Mouse (Mus musculus): ENCODE measurements around the gene Lgals4.

Gene Lgals4

GRCm38 (mm10) chr7:28808957-28809393 is 24.7 kb upstream of the Lgals4 start:
- DNase-seq = peak; percentile 98

GRCm38 (mm10) chr7:28809401-28810089 is 24.1 kb upstream of the Lgals4 start:
- DNase-seq = peak; percentile 61

DNA sequence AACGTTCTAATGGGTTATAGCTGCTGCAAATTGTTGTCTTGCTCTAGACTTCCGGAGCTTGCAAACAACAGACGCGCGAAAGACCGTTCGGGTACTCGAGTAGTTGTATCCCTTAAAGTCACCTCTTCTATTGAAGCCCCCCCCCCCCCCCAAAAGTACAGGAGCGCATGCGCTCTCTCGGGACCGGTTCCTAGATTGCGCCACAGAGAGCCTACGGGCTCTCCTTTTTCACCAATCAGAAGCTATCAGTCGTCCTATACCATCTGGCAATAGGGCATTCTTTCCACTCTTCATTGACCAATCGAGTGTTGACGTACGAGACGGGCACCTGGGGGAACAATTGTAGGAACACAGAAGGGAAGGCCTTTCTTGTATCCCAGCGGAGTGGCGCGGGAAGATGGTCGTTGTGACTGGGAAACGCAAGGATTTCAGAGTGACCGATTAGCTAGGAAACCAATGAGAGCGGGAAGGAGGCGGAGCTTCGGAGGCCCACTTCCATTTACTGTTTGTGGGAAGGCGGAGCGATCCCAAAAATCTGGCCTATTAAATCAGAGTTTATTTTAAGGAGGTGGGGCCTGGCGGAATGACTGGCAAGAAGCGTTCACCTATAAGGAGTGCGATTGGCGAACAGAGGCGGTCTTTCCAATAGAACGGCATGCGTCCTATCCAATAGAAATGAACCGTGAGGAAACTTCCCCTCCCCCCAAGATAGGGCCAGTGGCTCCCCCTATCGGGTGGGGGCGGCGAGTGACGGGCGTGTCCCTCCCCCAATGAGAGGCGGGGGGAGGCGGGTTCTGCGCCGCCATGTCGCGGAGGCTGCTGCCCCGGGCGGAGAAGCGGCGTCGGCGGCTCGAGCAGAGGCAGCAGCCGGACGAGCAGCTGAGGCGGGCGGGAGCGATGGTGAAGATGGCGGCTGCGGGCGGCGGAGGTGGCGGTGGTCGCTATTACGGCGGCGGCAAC is 23.3 kb upstream of the Lgals4 start:
- peak; percentile 97 for DNase-seq

DNA sequence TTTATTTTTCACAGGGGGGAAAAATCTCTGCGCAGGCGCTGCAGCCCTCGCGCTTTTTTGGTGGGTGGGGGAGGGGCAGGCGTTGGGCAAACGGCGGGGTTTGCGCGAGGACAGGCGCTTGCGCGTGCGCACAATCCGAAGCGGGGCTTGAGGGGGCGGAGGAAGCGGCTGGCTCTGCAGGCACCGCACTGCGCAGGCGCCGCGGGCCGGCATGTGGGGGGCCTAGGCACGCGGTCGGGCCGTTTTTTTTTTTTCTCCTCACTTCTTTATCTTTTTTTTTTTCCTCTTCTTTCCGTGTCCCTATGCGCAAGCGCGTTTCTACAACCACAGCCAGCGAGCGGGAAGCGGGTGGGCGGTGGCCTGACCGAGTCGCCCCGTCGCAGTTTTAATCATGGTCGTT is 22.4 kb upstream of the Lgals4 start:
- DNase-seq = peak; percentile 95

DNA sequence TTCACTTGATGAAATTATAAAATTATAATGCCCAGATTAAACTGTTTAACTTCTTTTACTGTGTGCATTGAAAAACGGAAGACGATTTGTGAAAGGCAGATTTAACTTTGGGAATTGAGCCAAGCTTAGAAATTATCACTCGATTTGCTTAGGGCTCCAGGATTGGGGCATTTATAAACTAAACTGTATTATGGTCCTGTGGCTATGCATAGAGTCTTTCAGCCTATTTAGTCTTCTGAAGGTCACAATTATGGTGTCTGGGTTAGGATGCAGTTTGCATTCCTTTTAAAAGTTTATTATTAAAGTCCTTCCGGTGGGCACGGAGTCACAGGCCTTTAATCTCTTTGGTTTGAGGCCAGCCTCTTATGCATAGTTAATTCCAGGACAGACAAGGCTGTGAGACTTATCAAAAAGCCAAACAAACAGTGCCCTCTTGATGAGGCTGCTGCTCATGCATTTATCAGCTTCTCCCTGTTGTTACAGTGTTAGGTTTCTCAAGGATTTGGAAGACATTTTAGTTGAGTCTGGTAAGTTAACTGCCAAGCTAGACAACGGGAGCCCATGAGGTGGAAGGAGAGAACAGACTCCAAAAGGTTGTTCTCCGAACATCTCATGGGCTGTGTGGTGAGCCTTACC is 21.9 kb upstream of the Lgals4 start:
- DNase-seq = no peak

DNA sequence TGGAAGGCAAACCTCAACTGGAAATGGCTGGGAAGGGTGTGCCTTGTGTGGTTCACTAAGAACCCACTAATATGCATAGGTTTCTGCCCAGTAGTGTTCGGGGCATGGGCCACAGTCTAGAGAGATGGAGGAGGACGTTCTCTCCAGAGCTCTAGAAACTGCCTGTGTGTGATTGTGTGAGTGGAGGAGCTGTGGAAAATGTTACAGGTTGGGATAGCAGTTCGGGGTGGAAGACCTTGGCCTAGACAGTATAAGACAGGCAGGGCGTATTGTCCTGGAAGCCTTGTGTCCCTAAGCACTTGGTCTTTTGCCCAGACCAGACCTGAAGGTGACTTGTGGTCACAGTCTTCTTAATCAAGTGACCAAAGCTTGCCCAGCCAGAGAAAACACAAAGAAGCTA is 21.2 kb upstream of the Lgals4 start:
- no peak for DNase-seq

- DNase-seq = no peak
Measured at GRCm38 (mm10) chr7:28812949-28813348, 20.7 kb upstream of the Lgals4 start.

GRCm38 (mm10) chr7:28814306-28815034 is 19.2 kb upstream of the Lgals4 start:
- no peak for DNase-seq

DNA sequence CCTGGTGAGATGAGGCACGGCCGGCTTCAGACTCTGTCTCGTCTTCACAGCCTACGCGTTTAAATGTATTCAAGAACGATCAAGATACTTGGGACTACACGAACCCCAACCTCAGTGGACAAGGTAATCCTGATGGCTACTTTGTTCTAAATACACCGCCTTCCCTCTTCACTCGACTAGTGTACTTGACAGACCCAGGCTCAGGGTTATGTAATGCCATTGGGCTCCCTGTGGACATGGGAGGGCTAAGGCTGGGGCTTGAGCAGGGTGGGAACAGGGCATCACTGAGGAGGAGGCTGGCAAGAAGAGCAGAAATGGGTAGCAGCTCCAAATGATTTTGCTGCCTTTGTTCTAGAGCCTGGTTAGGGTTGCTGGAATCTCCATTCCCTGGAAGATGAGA is 18.4 kb upstream of the Lgals4 start:
- no peak for DNase-seq

DNA sequence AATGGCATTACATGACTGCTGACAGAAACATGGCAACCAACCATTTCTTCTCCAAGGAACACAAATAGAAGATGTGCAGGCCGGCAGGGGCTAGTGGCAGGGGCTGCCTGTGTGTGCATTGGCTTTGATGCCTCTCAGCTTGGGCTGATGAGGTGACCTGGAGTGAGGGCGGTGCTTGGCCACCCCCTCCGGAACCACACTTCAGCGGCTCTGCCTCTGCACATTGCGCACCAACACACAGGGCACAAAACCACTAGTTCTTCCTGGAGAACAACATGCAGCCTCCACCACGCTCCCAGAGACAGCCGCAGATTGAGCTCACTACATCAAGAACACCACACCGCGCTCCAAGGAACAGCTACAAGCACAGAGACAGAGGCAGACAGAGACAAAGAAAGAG is 17.5 kb upstream of the Lgals4 start:
- no peak for DNase-seq

DNA sequence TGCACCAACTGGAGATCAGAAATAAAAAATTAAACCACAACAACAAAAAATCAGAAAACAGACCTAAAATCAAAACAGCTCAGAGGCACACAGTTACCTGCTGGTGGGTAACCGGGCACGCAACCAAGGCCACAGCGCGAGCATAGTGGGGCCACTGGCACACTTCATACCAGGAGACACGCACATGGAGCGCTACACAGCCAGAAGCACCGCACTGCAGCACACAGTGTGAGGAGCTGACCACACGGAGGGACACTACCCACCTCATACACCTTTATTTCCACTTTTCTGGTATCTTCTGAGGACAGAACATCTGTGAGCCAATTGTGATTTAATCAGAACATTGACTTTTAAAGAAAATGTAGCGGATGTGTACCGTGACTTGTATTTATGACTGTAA is 16.7 kb upstream of the Lgals4 start:
- no peak for DNase-seq

DNA sequence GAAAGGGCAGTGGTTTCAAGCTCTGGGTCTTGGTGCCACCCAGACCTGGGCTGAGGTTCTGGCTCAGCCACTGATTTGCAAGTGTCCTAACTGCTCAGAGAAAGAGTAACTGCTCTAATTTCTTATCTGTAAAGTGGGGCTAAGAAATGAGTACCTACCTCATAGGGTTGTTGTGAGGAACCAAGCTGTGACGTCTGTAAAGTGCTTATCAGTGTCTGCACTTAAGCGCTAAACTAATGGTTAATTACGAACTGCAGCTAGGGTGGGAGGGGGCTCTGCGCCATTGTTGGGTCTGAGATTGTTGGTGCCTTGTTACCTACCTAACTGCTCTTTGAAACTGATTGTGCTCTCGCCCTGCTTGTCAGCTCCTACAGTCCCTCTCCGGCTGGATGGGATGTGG is 16.1 kb upstream of the Lgals4 start:
- no peak for DNase-seq

DNA sequence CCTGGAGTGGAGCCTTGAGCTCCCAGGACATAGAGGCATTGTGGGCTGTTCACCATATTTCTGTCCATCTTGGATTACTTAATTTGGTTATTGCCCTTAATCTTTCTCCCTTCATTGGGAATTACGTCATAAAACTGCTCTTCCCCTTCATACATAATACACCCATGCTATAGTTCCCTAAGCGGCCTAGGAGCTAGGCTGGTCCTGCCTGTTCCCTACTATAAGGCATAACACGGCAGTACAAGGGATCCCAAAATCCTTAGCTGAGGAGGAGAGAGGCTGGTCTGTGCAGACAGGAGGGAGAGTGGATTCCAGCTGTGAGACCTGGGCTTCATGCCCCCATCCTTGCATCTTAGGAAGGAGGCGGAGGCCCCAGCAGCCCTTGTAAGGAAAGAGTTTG is 15.7 kb upstream of the Lgals4 start:
- DNase-seq = no peak

DNA sequence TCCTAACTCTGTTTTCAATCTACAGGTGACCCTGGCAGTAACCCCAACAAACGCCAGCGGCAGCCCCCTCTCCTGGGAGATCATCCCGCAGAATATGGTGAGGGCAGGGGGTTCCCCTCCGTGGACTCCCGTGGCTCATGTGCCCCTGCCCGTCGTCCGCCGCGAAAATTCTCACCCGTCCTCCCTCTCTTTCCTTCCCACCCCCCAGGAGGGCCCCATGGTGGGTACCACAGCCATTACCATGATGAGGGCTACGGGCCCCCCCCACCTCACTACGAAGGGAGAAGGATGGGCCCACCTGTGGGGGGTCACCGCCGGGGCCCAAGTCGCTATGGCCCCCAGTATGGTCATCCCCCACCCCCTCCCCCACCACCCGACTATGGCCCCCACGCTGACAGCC is 15.2 kb upstream of the Lgals4 start:
- no peak for DNase-seq

DNA sequence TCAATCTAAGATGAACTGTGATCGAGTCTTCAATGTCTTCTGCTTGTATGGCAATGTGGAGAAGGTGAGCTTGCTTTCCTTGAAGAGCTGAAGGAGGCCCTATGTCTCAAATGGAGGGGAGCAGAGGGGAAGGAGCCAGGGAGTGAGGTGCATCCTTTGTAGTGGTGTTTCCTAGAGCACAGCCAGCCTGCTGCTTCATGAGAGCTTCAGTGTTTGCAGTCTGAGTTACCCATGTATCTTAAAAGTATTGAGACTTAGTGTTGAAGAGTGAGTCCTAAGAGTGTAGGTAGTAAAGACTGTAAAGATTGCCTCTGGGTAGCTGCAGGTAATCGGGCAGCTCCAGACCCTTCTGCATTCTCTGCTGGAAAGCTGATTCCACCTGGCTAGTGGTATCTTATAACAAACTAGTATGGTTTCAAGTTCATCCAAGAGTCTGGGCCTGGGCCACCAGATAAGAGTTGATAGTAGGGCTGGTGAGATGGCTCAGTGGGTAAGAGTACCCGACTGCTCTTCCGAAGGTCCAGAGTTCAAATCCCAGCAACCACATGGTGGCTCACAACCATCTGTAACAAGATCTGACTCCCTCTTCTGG is 14.7 kb upstream of the Lgals4 start:
- DNase-seq = no peak

DNA sequence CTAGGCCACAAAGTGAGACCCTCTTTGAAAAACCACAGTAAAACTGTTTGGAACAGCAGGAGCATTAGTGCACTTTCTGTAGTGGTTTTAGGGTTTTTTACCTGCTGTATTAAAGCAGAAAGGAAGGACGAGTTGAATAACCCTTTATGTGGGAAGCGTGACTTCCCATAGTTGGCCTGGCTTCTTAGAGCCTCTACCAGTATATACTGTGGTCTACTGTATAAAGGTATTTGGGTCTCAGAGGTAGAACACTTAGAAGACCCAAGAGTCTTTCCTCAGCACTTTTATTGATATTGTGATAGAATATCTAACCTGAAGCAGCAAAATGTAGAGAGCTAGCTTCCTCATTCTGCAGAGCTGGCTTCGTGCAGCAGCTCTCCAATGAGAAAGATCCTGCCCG is 14.1 kb upstream of the Lgals4 start:
- no peak for DNase-seq

DNA sequence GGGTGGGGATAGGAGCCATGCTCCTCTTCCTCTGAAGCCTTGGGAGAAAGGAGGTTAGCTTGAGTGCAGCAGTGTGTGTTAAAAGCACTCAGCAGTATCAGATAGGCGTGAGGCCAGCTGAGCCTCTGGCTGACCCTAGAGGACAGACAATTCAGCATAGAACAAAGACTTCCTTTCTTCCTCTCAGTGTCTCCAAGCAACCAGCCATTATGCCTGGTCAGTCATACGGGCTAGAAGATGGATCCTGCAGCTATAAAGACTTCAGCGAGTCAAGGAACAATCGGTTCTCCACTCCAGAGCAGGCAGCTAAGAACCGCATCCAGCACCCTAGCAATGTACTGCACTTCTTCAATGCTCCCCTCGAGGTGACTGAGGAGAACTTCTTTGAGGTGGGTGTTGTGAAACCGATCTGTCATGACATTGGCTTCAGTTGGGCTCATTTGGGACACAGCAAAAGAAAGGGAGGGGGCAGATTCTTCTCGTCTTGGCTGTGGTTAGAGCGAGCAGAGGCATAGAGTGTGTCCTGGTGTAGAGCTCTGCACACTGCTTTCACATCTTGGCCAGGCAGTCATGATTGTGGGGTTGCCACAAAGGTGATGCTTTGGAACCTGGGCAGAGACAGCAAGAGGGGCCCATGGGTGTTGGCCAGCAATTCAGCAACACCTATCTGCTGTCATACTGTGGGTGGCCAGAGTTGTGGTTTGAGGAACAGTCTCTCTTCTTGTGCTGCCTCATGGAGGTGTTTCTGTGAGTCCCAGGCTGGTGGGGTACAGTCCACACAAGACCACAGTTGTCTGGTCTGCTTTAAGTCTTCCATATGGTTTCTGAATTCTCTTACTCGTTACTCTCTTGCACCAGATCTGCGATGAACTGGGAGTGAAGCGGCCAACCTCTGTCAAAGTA is 13.0 kb upstream of the Lgals4 start:
- DNase-seq = peak; percentile 73

DNA sequence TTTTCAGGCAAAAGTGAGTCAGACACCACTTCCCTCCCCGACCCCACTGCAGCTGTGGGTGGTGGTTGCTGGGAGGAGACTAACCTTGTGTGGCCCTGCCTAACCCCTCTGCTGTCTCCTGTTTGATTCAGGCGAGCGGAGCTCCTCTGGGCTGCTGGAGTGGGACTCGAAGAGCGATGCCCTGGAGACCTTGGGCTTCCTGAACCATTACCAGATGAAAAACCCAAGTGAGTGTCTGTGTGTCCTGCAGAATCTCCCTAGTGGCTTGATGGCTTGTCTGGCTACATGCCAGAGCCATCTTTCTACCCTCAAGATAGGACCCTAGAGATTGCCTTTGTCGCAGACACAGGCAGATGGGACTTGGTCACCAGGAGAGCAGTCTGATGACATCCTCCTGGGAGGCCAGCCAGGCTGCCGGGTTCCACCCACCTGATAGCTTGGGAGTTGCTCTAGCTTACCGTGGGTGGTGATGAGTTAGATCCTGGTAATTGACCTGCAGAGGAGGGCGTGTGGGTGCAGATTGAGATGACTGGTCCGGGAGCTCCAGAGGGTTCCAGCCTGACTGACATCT is 12.3 kb upstream of the Lgals4 start:
- DNase-seq = no peak

- no peak for DNase-seq
Measured at GRCm38 (mm10) chr7:28822556-28822955, 11.1 kb upstream of the Lgals4 start.

DNA sequence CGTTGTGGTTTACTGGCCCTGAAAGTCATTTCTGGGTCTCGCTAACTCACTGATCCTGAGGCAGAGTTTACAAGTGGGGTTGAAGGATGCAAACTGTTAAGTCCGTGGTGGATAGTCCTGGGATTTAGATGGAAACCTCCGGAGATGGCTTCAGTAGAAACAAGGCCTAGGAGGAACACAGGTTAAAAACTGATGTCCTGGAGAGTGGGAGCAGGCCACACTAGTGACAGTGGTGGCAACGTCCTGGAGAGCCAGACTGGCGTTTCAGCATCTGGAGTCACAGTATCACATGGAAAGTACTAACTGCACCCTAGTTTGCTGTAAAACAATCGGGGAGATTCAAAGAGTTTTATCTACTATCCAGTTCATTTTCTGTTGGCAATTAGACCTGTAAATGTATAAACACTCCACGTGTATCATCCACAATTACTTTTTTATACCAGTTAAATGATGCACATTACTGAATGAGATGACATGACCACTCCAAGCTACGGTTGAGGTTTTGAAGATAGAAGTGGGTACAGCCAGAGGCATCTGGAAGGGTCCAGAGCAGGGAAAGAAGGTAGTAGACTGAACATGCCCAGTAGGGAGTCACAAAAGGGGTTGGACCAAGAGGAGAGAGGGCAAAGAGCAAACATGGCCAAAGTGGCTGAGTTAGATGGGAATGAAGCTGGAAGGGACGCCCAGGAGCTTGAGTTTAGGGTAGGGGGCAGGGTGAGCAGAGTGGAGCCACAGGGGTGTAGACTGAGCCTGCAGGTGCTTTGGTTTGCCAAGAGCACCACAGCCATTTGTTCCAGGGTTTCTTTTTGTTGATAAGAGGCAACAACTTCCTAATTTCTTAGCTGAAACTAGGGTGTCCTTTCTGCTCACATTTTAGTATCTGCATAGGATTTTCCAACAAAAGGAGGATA is 10.4 kb upstream of the Lgals4 start:
- DNase-seq = no peak
